Comparison of ENCODE assay signal across 8 mouse cellular contexts in the genomic region with DNA sequence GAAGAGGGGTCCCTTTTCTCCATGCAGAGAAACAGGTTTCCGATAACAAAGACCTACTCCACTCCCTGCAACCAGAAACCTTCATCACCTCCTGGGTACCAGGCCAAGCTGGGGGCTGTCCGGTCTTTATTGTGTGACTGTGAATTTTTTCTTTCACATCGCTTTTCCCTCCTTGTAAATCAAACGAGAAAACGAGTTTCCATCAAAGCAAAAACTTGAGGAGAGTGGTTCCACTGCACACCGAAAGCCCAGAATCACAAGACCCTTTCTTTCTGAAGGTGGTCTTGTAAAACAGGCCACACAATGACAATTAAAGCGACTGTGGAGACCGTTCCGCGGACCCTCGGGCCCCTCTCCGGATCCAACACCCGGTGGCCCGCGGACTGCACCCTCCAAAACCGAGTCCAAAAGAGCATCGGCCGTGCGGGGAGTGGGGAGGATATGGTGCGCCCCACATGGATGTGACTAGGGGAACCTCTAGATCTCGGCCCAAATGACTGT. TPM values are rescaled to one million over a fixed set of nuclear protein-coding genes. Genes with fewer than 3 reads are reported as not detected.
DNase-seq lines count a peak whose midpoint lies in the region; ATAC-seq and TF ChIP-seq lines count a peak whose summit lies in the region.

No protein-coding gene starts in this region.

- TF ChIP-seq POLR2A in cerebellum, adult 2 months (IDR thresholded peaks at IDR 0.05; ENCODE audit: borderline replicate concordance, insufficient read depth, low read length) = no peak
- 0 out of 2 replicates have a peak, but pooled peaks have one; percentile 5 for TF ChIP-seq POLR2A in testis, adult 2 months (IDR thresholded peaks at IDR 0.05; ENCODE audit: control insufficient read depth, low read depth, low read length)

- DNase-seq in cerebellum, adult 2 months = peak in 1 of 2 experiments; percentile 12
- DNase-seq in cerebellum, adult 9-10 months = no peak
- DNase-seq in testis, postnatal 10 days (ENCODE audit: low spot score) = no peak
- peak; percentile 39 for DNase-seq in hindbrain, embryonic 14.5 days (ENCODE audit: low spot score)
- DNase-seq in left cerebral cortex, adult 18-20 months (ENCODE audit: low spot score in 2 of 2) = no peak
- DNase-seq in layer of hippocampus, adult 8-10 months (ENCODE audit: low spot score in 2 of 2) = no peak

- no peaks in the 10 kb centered on the region for H3K36me3 ChIP-seq in testis, adult 2 months (ENCODE audit: control insufficient read depth, insufficient read depth, low read length)
- H3K36me3 ChIP-seq in hindbrain, embryonic 14.5 days (replicated peaks; ENCODE audit: control insufficient read depth, insufficient read depth) = no peaks in the 10 kb centered on the region
- H3K36me3 ChIP-seq in midbrain, embryonic 13.5 days = peaks cover 6% of the 10 kb centered on the region; the same call in 1 of the 2 replicates

- H3K9me3 ChIP-seq in hindbrain, embryonic 14.5 days (ENCODE audit: control insufficient read depth, low read length) = no peaks in the 10 kb centered on the region
- H3K9me3 ChIP-seq in midbrain, embryonic 13.5 days = no peaks in the 10 kb centered on the region

- peak overlapping the region; percentile 81 for H3K9ac ChIP-seq in hindbrain, embryonic 14.5 days
- H3K9ac ChIP-seq in midbrain, embryonic 13.5 days (replicated peaks) = peak overlapping the region; percentile 95

- no peaks in the 10 kb centered on the region; the same call in none of the 2 replicates for H3K27me3 ChIP-seq in cerebellum, adult 2 months (ENCODE audit: control insufficient read depth, insufficient read depth, low read length)
- peaks cover 2% of the 10 kb centered on the region; the same call in 1 of the 2 replicates for H3K27me3 ChIP-seq in testis, adult 2 months (ENCODE audit: control insufficient read depth, insufficient read depth, low read length)
- H3K27me3 ChIP-seq in hindbrain, embryonic 14.5 days (ENCODE audit: control insufficient read depth, insufficient read depth, low read length) = no peaks in the 10 kb centered on the region
- H3K27me3 ChIP-seq in midbrain, embryonic 13.5 days = no peaks in the 10 kb centered on the region

- 0 out of 2 replicates have a peak, but pooled peaks cover 3% of the 10 kb centered on the region for H3K4me1 ChIP-seq in cerebellum, adult 2 months (ENCODE audit: control insufficient read depth, insufficient read depth, low read length)
- H3K4me1 ChIP-seq in testis, adult 2 months (ENCODE audit: control insufficient read depth, insufficient read depth, low read length) = peaks cover 9% of the 10 kb centered on the region
- peaks cover 25% of the 10 kb centered on the region; the same call in 1 of the 2 replicates for H3K4me1 ChIP-seq in hindbrain, embryonic 14.5 days (replicated peaks; ENCODE audit: control insufficient read depth, insufficient read depth, low read length)
- peaks cover 31% of the 10 kb centered on the region for H3K4me1 ChIP-seq in midbrain, embryonic 13.5 days (replicated peaks)

- TF ChIP-seq CTCF in cerebellum, adult 2 months (IDR thresholded peaks at IDR 0.05; ENCODE audit: borderline replicate concordance, insufficient read depth, low read depth, low read length) = no peak
- no peak for TF ChIP-seq CTCF in testis, adult 2 months (IDR thresholded peaks at IDR 0.05; ENCODE audit: control insufficient read depth, insufficient read depth, insufficient replicate concordance, low read depth, low read length)

- H3K27ac ChIP-seq in cerebellum, adult 2 months (ENCODE audit: insufficient read depth, low read length) = no peak overlapping the region
- H3K27ac ChIP-seq in testis, adult 2 months (ENCODE audit: control insufficient read depth, insufficient read depth, low read depth, low read length) = no peak overlapping the region; the same call in 1 of the 2 replicates
- H3K27ac ChIP-seq in hindbrain, embryonic 14.5 days = peak overlapping the region; percentile 26; the same call in 1 of the 2 replicates
- H3K27ac ChIP-seq in midbrain, embryonic 13.5 days = peak overlapping the region; percentile 66

- peak overlapping the region; percentile 59 for H3K4me2 ChIP-seq in hindbrain, embryonic 14.5 days (replicated peaks)
- peak overlapping the region; percentile 80 for H3K4me2 ChIP-seq in midbrain, embryonic 13.5 days (replicated peaks)

- peak overlapping the region; percentile 86 for H3K4me3 ChIP-seq in cerebellum, adult 2 months (replicated peaks; ENCODE audit: insufficient read depth, low read depth, low read length)
- peak overlapping the region; percentile 88 for H3K4me3 ChIP-seq in testis, adult 2 months (ENCODE audit: control insufficient read depth, low read depth, low read length)
- peak overlapping the region; percentile 65 for H3K4me3 ChIP-seq in hindbrain, embryonic 14.5 days (replicated peaks; ENCODE audit: low read length)
- peak overlapping the region; percentile 88 for H3K4me3 ChIP-seq in midbrain, embryonic 13.5 days (replicated peaks)

- peak; percentile 64 for ATAC-seq in hindbrain, embryonic 14.5 days (ENCODE audit: low FRiP score)
- peak; percentile 53 for ATAC-seq in midbrain, embryonic 13.5 days

- WGBS in cerebellum, adult 2 months = 4% methylated on average over 21 of the region's 21 CpGs
- under 1% methylated on average over 21 of the region's 21 CpGs for WGBS in hindbrain, embryonic 14.5 days
- under 1% methylated on average over 21 of the region's 21 CpGs for WGBS in midbrain, embryonic 13.5 days

RNA-seq across cellular contexts. Expression of gene F2r, which starts 0.6 kb away (rescaled TPM):
- polyA plus RNA-seq in cerebellum, adult 2 months (2012; rRNA removed) = 4.3 and 4.4 TPM in 2 replicates
- polyA plus RNA-seq in testis, adult 2 months (2012; rRNA removed) = 1.0 and 1.1 TPM in 2 replicates
- polyA plus RNA-seq in hindbrain, embryonic 14.5 days (2014; fragmentation: Nextera tagmentation; extraction: Ambion mirVana) = 69.4 and 70.2 TPM in 2 replicates
- 86.0 and 88.2 TPM in 2 replicates for polyA plus RNA-seq in midbrain, embryonic 13.5 days (2015; fragmentation: Nextera tagmentation; extraction: Ambion mirVana)
- total RNA-seq in left cerebral cortex, adult 18-20 months (2021) = 1 to 10 TPM; 3.2 TPM
- 1 to 10 TPM; 3.7 to 6.5 (median 5.1) TPM for total RNA-seq in layer of hippocampus, adult 8-10 months (2022)

Comparison
In these comparisons a context has a peak if more than half of its experiments do, and no peak if none do; other contexts are left out.
1. H3K27ac ChIP-seq: peak in hindbrain, embryonic 14.5 days (single experiment) and midbrain, embryonic 13.5 days (single experiment); none in cerebellum, adult 2 months (single experiment) and testis, adult 2 months (single experiment).
2. RNA of gene F2r, which starts 0.6 kb away (polyA plus RNA-seq): 86.0 to 88.2 TPM in midbrain, embryonic 13.5 days and 69.4 to 70.2 TPM in hindbrain, embryonic 14.5 days; 4.3 to 4.4 TPM in cerebellum, adult 2 months and 1.0 to 1.1 TPM in testis, adult 2 months; every median in the first group is over 10 times any median in the second.
3. Peak in every context shown above with its lines, with median percentiles within 50 percentile points of each other: H3K4me3 ChIP-seq.